Mouse (Mus musculus) layer of hippocampus, adult 8-10 months (tissue): ENCODE data around the gene Atp1b1. TPM values are rescaled to one million over a fixed set of nuclear protein-coding genes. Genes with fewer than 3 reads are reported as not detected.

Experiments used
- DNase-seq, 2 experiments: peaks; one replicate each; pipeline ENCODE4 v3.0.0; 2022; ENCODE audit warnings: low spot score in 2 of 2
- total RNA-seq, 4 experiments: library from RNA; stranded (reverse); gene quantifications; 2 replicates each; pipeline ENCODE4 v1.2.4; 2022

The Atp1b1 gene
- total RNA-seq, 4 experiments from 2014 or later: 1,927 to 2,142 (median 1,996) TPM

DNA sequence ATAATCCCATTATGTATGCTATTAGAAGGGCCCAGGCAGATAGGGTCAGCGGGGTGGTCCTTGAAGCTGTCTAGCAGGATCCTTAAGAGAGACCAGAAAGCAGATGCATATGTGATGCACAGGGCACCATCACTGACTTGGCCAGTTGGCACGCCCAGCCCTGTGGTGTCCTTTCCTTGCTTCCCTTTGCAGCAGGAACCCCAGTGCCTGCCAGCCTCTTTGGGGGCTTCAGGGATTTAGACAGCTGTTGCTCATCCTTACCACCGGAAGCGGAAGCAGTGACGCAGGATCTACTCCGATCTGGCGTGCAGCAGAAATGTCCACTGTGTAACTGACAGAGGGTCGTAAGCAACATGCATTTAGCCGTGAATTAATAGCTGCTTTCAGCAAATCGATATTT is 9.3 kb upstream of the Atp1b1 start:
- DNase-seq: no peak

DNA sequence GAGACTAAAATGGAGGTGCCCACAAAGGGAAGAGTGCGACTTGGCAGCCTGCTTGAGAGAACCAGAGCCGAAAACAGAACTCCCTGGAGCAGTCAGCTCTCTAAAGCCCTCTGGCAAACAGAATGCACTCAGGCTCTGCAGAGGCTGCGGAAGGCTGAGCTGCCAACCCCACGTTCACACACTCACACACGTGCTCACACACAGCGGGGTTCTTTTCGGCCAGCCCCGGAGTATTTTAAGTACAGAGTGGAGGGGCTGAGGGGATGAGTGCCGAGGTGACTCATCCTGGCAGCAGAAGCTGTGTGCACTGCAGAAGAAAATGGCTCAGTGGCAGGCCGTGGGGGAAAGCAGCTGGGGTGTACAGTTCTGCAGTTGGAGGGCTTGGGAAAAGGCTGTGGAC is 3.6 kb upstream of the Atp1b1 start:
- peak; percentile 72 to 85 for DNase-seq

DNA sequence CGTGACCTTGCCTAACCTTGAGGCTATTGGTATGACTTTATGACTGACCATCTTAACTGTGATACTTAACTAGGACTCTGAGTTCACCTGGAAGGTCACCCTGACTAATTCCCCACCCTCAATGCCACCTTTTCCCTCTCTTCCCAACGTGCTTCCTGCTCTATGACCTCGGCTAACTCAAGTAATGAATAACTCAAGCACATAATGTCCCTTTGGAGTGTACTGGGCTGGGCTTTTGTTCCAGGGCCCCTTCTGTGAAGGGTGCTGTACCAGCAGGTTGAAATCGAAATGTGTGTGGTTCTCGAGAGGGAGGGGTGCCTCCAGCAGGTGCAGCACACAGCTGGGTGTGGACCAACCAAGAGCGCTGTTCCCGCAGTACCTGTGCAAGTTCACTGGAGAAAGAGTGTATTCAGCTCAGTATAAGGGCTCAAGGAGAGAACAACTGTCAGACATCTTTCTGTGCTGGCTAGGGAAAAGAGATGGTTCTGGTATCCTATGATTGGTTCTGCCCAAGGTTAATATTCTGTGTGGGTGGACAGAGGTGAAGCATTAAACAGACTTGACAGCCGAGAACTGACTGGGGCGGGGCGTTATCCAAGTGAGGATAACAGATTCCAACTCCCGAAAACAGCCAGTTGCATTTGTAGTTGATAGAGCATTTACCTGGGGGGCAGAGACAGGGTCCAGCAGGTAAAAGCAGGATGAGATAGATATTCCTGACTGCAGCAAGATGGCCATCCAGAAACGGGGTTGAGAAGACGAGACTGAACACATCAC is 3.0 kb upstream of the Atp1b1 start:
- no peak for DNase-seq

DNA sequence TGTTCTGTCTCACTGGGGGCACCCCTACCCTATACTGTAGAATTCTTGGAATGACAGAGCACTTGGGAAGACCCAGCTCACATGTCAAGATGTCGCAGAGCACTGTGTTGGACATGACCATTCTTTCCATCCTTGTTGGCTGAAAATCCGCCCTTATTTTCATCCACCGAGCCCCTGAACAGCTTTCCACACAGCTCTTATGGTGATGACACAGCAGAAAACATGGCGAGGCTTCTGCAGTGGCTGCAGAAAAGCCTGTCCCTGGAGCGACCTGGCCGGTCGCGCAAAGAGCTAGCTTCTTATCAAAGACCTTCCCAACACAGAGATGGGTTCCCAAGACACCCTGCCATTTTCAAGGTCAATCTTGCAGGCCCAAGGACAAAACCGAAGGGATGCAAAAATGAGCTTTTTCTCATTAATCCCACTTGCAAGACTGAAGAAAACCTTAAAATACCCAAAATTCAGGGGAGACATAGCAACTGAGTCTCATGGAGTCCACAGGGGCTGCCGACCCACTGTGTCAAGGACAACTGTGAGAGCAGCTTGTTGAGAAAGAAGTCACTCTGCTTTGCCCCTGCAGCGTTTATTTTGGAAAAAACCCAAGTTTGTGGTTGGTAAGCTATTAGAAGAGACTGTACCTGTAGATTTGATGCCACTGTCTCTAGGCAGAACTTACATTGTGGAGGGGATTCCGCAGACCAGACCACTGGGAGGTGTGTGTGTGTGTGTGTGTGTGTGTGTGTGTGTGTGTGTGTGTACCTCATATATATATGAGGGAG is 1.2 kb upstream of the Atp1b1 start:
- no peak for DNase-seq

DNA sequence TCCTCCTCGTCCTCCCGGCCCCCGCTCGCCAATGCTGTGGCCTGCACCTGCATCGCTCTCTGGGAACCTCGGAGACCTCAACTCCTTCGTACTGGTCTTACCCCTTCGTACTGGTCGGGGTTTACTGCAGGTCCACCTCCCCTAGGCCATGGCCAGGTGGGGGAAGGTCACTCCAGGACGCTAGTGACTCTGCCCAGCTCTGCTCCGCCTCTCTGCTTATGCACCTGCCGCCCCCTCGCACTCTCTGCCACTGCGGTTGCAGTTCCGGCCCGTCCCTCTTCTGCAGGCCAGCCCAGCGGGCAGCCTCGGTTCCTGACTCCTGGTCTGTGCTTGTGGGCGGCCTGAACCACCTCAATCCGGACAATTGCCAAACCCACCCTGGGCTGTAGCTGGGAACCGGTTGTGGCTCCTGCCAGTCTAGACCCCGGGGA is 481 bp upstream of the Atp1b1 start:
- no peak for DNase-seq

DNA sequence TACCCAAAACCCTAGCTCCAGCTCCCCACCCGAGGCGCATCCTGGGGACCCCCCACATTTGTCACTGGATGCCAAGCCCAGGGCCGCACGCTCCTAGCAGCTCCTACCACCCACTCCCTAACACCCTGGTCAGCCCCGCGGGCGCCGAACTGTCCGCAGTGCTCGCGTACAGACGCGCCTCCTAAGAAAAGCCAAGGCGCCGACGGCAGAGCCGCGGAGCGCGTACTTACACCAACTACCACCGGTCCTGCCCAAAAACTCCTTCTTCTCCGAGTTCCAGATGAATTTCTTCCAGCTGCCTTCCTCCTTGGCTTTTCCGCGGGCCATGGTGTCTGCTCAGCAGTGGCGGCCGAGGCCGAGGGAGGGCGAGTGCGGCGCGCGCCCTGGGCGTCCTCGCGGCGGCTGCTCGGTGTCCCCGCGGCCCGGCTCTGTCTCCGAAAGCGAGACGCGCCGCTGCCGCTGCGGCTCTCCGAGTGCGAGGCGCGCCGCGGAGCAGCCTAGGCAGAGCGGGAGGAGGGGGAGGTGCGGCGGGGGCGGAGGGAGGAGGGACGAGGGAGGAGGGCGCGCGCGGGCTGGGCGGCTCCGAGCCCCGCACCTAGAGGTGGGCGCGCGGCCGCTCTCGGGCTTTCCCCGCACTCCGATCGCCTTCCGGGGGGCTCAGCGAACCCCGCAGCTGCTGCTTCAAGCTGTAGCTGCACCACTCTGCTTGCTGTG is 467 bp downstream of the Atp1b1 start:
- DNase-seq: no peak

DNA sequence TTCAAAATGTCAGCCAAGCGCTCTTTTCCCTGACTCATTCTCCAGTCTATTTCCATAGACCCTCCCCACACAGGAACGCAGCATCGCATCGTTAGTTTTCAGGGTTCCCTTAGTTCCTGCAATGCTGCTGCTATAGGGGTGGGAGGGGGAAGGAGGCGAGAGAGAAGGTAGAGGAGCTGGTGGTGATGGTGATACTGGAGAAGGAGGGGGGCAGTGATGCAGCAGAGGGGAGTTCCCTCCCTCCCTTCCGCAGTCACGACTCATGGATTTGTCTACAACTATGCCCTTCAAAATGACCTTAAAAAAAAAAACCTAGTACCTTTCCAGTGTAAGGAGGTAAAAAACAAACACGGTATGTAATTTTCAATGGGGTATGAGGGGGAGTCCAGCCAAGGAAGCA is 1.4 kb downstream of the Atp1b1 start:
- DNase-seq: no peak

DNA sequence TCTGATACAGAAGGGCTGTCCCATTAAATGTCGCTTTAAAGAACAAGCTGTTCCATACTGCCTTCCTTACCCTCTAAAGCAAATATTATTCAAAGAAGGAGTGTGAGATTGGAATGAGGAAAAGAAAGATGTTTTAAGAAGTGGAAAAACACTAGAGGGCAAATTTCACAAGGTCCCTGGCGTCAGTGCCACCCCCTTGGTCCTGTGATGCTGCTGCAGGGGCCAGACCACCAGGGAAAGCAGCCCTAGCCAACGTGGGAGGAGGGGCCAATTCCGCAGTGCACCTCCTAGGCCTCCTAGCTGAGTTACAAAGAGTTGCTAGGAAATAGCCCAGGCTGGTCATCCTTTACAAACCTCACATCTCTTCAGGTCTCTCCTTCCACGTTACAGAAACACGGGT is 2.1 kb downstream of the Atp1b1 start:
- no peak for DNase-seq

DNA sequence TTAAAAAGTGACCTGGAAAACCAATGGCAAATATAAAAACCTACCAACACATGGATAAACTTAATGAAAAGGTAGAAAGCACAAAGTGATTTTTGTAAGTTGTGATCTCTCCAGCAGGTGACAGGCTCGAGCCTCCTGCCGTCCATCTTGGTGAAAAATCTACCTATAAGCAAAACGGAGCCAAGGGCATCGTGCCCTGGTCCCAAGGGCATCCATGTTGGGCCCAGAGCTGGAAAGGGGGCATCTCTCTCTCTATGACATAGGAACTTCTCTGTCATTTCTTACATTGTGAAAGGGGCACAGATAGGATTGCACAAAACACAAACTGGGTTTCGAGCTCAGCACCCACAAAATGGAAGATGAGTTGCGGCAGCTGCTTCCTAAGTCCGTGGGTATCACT is 2.5 kb downstream of the Atp1b1 start:
- no peak for DNase-seq

DNA sequence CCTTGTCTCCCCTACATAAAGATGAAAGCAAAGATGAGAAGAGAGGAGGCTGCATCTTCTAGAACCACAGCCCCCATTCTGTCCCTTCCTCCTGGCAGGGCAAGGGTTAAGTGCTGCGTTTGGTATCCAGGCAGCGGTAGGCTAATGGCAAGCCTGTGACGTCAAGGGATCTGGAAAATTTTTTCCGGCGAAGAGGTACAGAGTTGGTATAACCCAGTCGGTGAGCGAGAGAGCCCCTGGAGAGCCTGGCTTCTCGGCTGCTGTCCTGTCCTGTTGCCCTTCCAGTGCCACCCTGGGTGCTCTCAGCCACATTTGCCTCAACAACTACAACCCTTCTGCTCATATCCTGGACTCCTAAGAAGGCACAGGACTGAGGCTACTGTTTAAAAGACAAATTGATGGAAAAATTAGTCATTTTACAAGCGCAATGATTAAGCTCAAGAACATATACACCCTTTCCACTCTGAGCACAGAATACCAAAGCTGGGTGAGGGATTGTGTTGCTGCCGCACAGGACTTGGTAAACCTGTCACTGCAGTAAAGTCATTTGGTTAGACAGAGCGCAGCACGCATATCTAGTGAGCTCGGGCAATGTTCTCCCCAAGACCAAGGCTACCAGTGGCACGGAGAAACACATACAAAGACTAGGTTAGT is 3.3 kb downstream of the Atp1b1 start:
- peak; percentile 78 for DNase-seq

DNA sequence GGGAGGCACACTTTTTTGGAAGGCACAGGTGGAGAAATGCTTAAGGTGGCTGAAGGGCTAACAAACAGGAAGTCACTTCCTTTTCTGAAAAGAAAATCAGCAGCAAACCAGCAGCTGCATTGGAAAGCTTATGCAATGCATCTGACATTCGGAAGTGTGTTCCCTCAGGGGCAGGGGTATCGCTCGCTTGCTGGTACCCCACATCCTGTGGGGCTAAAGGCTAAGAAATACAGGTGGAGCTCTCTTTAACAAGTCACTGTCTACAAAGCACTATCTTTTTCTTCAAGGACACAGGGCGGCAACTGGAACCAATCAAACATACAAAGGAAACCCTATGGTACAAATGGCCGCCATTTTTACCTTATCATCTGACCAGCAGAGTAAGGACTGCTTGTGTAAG is 4.4 kb downstream of the Atp1b1 start:
- DNase-seq: no peak

DNA sequence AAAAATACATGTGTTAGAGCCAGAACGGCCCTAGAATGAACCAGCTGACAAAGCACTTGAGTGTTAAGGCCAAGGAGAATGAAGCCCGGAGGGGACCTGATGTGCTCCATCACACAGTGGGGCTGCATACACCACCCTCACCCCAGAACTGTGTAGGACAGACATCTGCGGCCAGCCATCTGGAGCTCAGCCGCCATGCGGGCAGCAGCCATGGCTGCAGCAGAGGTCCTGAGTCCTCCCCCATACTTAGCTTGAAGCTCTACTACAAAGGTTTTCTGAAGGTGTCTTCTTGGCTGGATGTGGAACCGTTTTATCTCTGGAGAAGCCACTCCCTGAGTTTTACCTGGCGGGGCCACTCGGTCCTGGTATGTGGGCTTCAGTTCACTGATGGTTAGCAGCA is 5.0 kb downstream of the Atp1b1 start:
- DNase-seq: no peak

DNA sequence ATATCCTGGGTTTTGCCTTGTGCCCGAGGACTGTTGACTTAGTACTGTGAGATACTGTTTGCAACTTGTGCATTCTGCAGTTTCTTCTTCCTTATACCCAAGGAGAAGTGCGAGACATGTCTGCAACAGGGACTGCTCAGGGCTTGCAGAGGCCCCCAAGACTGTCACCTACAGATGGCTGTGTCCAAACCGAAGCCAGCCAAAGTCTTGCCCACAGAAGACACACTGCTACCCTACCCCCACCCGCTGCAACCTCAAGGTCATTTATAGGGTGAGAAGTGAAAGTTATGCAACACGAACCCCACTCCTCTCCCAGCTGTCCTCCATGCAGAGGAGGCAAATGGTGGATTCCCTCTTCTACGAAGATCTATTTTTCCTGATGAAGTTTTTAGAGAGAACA is 5.6 kb downstream of the Atp1b1 start:
- DNase-seq: no peak

DNA sequence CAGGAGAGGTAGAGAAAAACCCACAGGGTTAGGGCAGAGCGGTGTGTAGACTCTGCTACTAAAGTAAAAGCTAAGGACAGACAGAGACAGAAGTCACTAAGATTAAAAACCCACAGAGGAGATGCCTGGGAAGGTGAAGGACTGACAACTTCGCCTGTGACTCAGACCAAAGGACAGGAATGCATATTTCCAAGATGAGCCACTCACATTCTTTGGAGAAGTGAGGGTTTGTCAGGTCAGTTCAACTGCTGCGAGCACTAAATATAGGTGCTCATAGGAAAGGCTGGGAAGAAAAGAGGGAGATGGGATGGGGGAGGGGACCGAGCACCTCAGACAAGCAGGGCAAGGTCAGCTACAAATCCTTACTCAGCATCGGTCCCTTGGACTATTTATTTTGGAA is 6.8 kb downstream of the Atp1b1 start:
- DNase-seq: no peak

DNA sequence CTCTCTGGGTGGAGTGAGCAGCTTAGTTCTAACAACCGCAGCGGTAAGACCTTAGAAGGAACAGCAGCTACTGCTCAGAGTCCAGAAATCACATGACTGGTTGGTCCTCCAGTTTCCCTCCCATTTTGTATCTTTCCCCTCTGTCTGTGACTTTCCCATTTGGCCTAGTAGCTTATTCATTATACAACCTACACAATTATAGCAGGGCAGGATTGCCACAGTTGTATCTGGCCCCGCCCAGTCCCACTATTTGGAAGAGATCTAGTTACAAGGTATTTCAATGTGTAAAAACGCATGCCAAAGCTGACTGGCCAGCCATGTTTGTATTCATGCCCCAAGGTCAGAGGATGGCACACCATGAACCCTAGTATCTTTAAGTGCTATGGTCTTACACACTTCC is 7.5 kb downstream of the Atp1b1 start:
- DNase-seq: no peak

DNA sequence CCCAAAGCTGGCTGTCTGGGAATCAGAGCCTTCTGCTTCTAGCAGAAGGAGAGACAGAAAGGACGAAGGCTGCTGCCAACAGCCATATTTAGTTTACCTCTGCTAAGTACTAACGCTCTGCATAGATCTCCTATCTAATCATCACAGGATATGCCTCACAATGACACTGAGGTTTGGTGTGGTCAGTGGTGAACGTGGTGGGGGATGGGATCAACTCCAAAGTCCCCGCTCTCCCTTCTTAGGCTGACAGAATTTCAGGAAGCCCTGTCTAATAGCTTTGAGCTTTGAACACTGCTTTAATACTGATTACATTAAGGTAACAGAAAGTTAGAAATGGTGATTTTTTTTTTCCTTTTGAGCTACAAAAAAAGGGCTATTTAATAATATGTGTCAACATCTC is 7.9 kb downstream of the Atp1b1 start:
- DNase-seq: no peak

DNA sequence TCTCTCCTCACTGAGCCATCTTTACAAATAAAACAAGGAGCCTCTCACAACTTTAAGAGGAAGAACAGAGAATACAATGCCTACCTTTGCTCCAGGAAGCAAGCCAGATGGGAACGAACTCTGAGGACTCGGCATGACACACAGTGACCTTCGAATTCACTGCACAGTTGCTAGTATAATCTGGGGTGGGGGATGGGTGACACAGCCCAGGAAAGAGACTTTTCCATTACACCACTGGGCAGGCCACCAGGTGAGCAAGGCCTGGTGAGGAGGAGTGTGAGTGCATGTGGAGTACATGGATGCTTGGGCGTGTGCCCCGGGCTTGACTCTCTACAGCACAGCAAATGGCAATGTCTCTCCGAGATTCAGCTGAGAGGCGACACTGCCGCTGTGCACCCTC is 8.5 kb downstream of the Atp1b1 start:
- no peak for DNase-seq

DNA sequence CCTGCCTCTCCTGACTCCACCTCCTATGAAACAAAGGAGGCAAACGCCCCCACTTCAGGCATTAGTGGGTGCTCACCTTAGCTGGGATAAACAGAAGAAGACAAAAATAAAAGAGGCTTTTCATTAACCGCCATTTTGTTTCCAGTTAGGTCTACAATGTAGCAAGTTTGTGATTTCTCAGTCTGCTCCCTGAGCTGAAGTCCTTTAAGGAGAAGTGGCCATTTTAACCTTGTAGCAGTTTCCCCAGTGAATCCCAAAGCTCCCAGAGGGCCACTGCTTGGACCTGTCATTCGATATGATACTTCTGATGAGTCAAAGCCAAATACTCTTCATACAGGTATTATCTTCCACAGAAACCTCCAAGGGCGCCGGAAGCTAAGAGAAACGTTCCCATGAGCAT is 10.6 kb downstream of the Atp1b1 start:
- no peak for DNase-seq

DNA sequence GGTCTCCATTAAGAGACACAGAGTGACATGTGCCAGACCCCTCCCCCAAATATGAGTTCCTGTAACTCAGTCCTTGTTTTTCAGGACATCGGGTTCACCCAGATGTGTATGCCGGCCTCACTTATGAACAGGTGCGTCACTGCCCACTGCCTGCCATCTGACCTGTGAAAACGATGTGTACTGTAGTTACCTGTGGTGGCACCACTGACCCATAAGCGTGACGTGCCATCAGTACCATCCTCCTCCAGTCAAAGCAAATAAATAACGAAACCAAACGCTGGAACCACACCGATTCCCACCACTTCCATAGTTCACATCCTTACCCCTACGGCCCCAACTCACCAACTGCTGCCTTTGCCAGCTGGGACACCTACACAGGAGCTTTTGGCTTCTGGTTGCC is 11.6 kb downstream of the Atp1b1 start:
- no peak for DNase-seq

DNA sequence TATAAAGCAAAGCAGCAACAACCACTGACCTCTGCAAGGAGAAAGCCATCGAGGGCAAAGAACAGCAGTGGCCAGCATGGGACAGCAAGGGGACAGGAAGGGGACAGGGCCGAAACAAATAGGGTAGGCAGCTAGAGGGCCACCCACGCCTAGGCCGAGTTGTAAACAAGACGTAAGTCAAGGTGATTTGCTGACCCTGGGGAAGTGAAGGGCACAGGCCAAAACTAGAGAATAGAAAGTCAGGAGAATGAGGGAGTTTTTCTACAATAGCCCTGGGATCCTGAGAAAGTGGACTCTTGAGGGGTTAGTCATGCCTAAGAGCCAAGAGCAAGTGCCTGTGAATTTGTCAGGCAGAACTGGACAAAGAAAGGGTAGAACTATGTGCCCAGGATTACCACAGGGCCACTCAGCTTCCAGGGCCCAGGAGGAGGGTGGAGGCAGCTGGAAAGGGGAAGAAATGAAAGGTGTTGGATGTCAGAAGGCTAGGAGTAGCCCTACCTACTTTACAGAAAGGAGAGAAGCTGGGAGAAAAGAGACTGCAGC is 12.5 kb downstream of the Atp1b1 start:
- no peak for DNase-seq

DNA sequence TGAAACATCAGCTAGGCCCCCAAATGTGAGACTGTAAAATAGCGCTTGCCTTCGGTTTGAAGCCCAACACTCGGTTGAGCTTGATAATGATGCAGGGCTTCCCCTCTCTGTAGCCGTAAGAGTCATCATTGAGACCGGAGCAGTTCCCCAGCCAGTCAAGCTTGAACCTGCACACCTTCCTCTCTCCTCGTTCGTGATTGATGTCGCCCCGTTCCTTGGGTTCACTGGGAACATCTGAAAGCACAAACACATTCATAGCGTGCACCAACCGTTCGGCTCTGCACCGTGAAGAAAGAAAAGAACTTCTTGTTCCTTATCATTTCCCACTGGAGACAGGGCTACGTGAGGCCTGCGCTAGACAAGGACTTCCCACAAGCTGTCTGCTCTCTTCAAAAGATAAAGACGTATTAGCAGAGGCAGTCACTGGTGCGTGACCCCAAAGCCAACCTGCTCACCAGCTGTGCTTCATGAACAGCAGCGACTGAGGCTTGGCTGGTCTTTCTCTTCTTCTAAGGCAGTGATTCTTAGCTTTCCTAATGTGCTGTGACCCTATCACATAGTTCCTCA is 16.7 kb downstream of the Atp1b1 start:
- DNase-seq: no peak
